Mouse (Mus musculus) stomach, postnatal 0 days (tissue): ENCODE results near the gene Kif2c.

Experiments used
- CTCF ChIP-seq: IDR thresholded peaks from 2 replicates; pipeline ENCODE4 v1.5.1; 2016; ENCODE audit warnings: antibody characterized with exemption, low read depth, mild to moderate bottlenecking, moderate library complexity
- EP300 ChIP-seq: optimal IDR thresholded peaks from 2 replicates; pipeline ENCODE3; 2016; ENCODE audit warnings: antibody characterized with exemption

GRCm38 (mm10) chr4:117110985-117111384 lies 71.5 kb downstream of the Kif2c start:
- TF ChIP-seq CTCF (no peak), EP300 (no peak)
